Mouse (Mus musculus) heart, adult 2 months (tissue): ENCODE data around the gene Chst10. TPM values are rescaled to one million over a fixed set of nuclear protein-coding genes. Genes with fewer than 3 reads are reported as not detected.

Experiments
- DNase-seq, 2 experiments: peaks; one replicate each; pipeline ENCODE4 v3.0.0; 2021
- H3K27ac ChIP-seq: fragments of 200-600 bp; 2 replicates; pipeline ENCODE4 v1.8.1; 2022
- H3K27me3 ChIP-seq: fragments of 200-500 bp; 2 replicates; pipeline ENCODE4 v1.6.1; 2012; ENCODE audit warnings: mild to moderate bottlenecking, low read length, inconsistent platforms, mixed read lengths; ENCODE audit not compliant: control insufficient read depth, insufficient read depth
- H3K36me3 ChIP-seq: fragments of 200-500 bp; 2 replicates; pipeline ENCODE4 v1.6.1; 2012; ENCODE audit warnings: low read length, inconsistent platforms; ENCODE audit not compliant: control insufficient read depth, insufficient read depth
- H3K4me1 ChIP-seq: fragments of 200-500 bp; 2 replicates; pipeline ENCODE4 v1.6.1; 2011; ENCODE audit warnings: low read length; ENCODE audit not compliant: control insufficient read depth, insufficient read depth
- H3K4me3 ChIP-seq: fragments of 200-600 bp; 2 replicates; pipeline ENCODE4 v1.8.1; 2022
- H3K79me2 ChIP-seq: fragments of 200-500 bp; replicated peaks from 2 replicates; pipeline ENCODE4 v1.6.1; 2012; ENCODE audit warnings: mild to moderate bottlenecking, inconsistent platforms, low read length, moderate library complexity, mixed read lengths; ENCODE audit not compliant: control insufficient read depth, insufficient read depth
- H3K9ac ChIP-seq: fragments of 200-500 bp; 2 replicates; pipeline ENCODE4 v1.6.1; 2012; ENCODE audit warnings: low read depth, mild to moderate bottlenecking, control low read depth, inconsistent platforms, low read length, mixed read lengths
- CTCF ChIP-seq: fragments of 200-600 bp; IDR thresholded peaks from 2 replicates; pipeline ENCODE4 v1.8.1; 2022; ENCODE audit warnings: antibody characterized with exemption, mild to moderate bottlenecking, moderate library complexity
- EP300 ChIP-seq: fragments of 200-500 bp; IDR thresholded peaks from 2 replicates; pipeline ENCODE4 v1.6.1; 2011; ENCODE audit warnings: low read depth, low read length, control low read depth; ENCODE audit not compliant: insufficient read depth
- POLR2A ChIP-seq: fragments of 200-500 bp; IDR thresholded peaks from 2 replicates; pipeline ENCODE4 v1.6.1; 2011; ENCODE audit warnings: mild to moderate bottlenecking, low read depth, low read length, control low read depth; ENCODE audit not compliant: insufficient read depth
- WGBS: fragments of 180-500 bp; shearing (Covaris S2); methylation state at CpG from one replicate; pipeline ENCODE4 v1.1.7; 2018; 5-methylcytosine and 5-hydroxymethylcytosine counted together
- intact Hi-C: fragments of 180-260 bp; cut with DNase I; formaldehyde crosslinking; loops from one replicate; pipeline ENCODE4 v1.15.1; 2025
- polyA plus RNA-seq: library from polyadenylated mRNA; depleted of rRNA; stranded (reverse); fragments of >200 nt; gene quantifications from 2 replicates; pipeline ENCODE4 v1.2.3, GENCODE M21; 2012
- total RNA-seq, 2 experiments: library from RNA; stranded (reverse); gene quantifications; 2 replicates each; pipeline ENCODE4 v1.2.3; 2021

The Chst10 gene
- total and polyA plus RNA-seq, 3 experiments = 0.16 to 0.34 (median 0.27) TPM

- H3K4me3 ChIP-seq = peak overlapping the region; percentile 51
- H3K4me1 ChIP-seq = no peaks in the 10 kb centered on the region
- no peaks in the 10 kb centered on the region for H3K79me2 ChIP-seq
- no peak overlapping the region; the same call in 1 of the 2 replicates for H3K27ac ChIP-seq
- no peaks in the 10 kb centered on the region for H3K36me3 ChIP-seq
- DNase-seq = peak; percentile 48 to 56
- 3% methylated on average over 103 of the region's 103 CpGs for WGBS
- H3K27me3 ChIP-seq = no peaks in the 10 kb centered on the region
- intact Hi-C loops = no loop called here
- H3K9ac ChIP-seq = peak overlapping the region; percentile 57
- TF ChIP-seq CTCF (no peak), POLR2A (no peak), EP300 (no peak)
These were observed 62.1 kb downstream of the Chst10 start for GRCm38 (mm10) chr1:38835568-38836476.

DNA sequence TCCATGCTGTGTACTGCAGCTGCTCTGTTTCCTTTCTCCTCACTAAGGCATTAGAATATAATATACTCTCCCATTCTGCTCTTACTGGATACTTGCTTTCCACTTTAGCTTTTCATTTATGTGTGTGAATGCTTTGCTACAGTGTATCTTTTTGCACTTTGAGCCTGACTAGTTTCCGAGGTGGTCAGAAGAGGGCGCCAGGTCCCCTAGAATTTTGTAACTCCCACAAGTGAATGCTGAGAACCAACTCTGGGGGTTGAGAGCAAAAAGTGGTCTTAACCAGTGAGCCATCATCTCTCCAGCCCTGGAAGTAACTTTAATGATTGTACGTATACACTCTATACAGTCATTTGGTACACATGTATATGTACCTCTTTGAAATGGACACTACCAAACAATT lies 63.1 kb downstream of the Chst10 start:
- no peak for DNase-seq
- Histone ChIP-seq H3K9ac (no peak overlapping the region), H3K27ac (no peak overlapping the region), H3K79me2 (no peaks in the 10 kb centered on the region), H3K36me3 (no peaks in the 10 kb centered on the region), H3K4me1 (no peaks in the 10 kb centered on the region), H3K4me3 (no peak overlapping the region), H3K27me3 (no peaks in the 10 kb centered on the region)
- 54% methylated on average over 3 of the region's 3 CpGs for WGBS
- TF ChIP-seq POLR2A (no peak), EP300 (no peak), CTCF (peak; percentile 51)
- intact Hi-C loops = no loop called here

DNA sequence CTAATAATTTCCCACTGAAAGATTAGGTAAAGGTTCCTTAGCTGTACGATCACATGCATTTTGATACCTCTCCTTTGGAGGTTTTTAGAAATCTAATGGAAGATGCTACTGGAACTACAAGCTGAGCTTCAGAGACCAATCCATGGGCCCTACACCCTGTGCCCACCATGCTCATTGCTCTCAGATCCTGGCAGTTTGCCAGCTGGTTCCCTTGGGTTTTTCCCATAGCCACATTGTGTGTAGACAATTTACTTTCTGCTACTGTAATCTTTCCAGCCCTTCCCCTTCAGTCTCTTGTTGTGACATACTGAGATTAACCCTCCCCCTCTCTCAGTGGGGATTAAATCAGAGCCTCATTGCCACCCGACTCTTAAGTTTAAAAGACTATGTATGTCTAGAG lies 73.0 kb downstream of the Chst10 start:
- H3K36me3 ChIP-seq = no peaks in the 10 kb centered on the region
- intact Hi-C loops = no loop called here
- DNase-seq = no peak
- 70% methylated on average over 2 of the region's 2 CpGs for WGBS
- H3K79me2 ChIP-seq = no peaks in the 10 kb centered on the region
- no peak for TF ChIP-seq CTCF
- no peak for TF ChIP-seq EP300
- no peak for TF ChIP-seq POLR2A
- H3K27me3 ChIP-seq = no peaks in the 10 kb centered on the region
- H3K27ac ChIP-seq = no peak overlapping the region
- H3K9ac ChIP-seq = no peak overlapping the region
- H3K4me1 ChIP-seq = no peaks in the 10 kb centered on the region
- no peak overlapping the region for H3K4me3 ChIP-seq

GRCm38 (mm10) chr1:38823851-38824250 lies 74.1 kb downstream of the Chst10 start:
- Histone ChIP-seq H3K79me2 (no peaks in the 10 kb centered on the region), H3K36me3 (no peaks in the 10 kb centered on the region), H3K27me3 (no peaks in the 10 kb centered on the region), H3K9ac (no peak overlapping the region), H3K27ac (no peak overlapping the region), H3K4me1 (no peaks in the 10 kb centered on the region), H3K4me3 (no peak overlapping the region)
- WGBS = 56% methylated on average over 2 of the region's 2 CpGs
- TF ChIP-seq CTCF = no peak
- no peak for TF ChIP-seq EP300
- no peak for TF ChIP-seq POLR2A
- intact Hi-C loops = no loop called here
- no peak for DNase-seq

- TF ChIP-seq POLR2A (no peak), CTCF (no peak), EP300 (no peak)
- Histone ChIP-seq H3K27me3 (no peaks in the 10 kb centered on the region), H3K36me3 (no peaks in the 10 kb centered on the region), H3K4me3 (no peak overlapping the region), H3K79me2 (no peaks in the 10 kb centered on the region), H3K27ac (no peak overlapping the region), H3K4me1 (no peaks in the 10 kb centered on the region), H3K9ac (no peak overlapping the region)
- DNase-seq = no peak
- intact Hi-C loops = no loop called here
These were observed 78.3 kb downstream of the Chst10 start for GRCm38 (mm10) chr1:38819691-38820090.

- TF ChIP-seq POLR2A = no peak
- intact Hi-C loops = no loop called here
- no peak for DNase-seq
- Histone ChIP-seq H3K27ac (no peak overlapping the region), H3K9ac (no peak overlapping the region), H3K4me1 (no peaks in the 10 kb centered on the region), H3K79me2 (no peaks in the 10 kb centered on the region), H3K4me3 (no peak overlapping the region), H3K36me3 (no peaks in the 10 kb centered on the region), H3K27me3 (no peaks in the 10 kb centered on the region)
- WGBS = 74% methylated on average over 3 of the region's 3 CpGs
These were observed 80.3 kb downstream of the Chst10 start for GRCm38 (mm10) chr1:38817671-38818070.
